Mouse (Mus musculus) limb, embryonic 15.5 days (tissue): ENCODE measurements around the gene Smarca2. TPM values are rescaled to one million over a fixed set of nuclear protein-coding genes. Genes with fewer than 3 reads are reported as not detected.

Experiments
- ATAC-seq: fragments of 200-750 bp; cut with Nextera tagmentation; 2 replicates; pipeline ENCODE4 v1.8.0; 2017; ENCODE audit warnings: low read depth, moderate TSS enrichment; ENCODE audit not compliant: insufficient number of reproducible peaks, low FRiP score, low TSS enrichment
- H3K27ac ChIP-seq: fragments of 300-500 bp; sonication (generic); 2 replicates; pipeline ENCODE4 v1.5.1; 2015; ENCODE audit warnings: moderate library complexity, mild to moderate bottlenecking, inconsistent platforms
- H3K27me3 ChIP-seq: fragments of 300-500 bp; sonication (generic); 2 replicates; pipeline ENCODE4 v1.6.1; 2015; ENCODE audit warnings: inconsistent platforms
- H3K36me3 ChIP-seq: fragments of 300-500 bp; sonication (generic); 2 replicates; pipeline ENCODE4 v1.6.1; 2015; ENCODE audit warnings: inconsistent platforms
- H3K4me1 ChIP-seq: fragments of 300-500 bp; sonication (generic); 2 replicates; pipeline ENCODE4 v1.6.1; 2015; ENCODE audit warnings: inconsistent platforms
- H3K4me2 ChIP-seq: fragments of 300-500 bp; sonication (generic); 2 replicates; pipeline ENCODE4 v1.6.1; 2015; ENCODE audit warnings: mild to moderate bottlenecking, inconsistent platforms
- H3K4me3 ChIP-seq: fragments of 300-500 bp; sonication (generic); 2 replicates; pipeline ENCODE4 v1.5.1; 2015; ENCODE audit warnings: mild to moderate bottlenecking, inconsistent platforms
- H3K9ac ChIP-seq: fragments of 300-500 bp; sonication (generic); 2 replicates; pipeline ENCODE4 v1.6.1; 2015; ENCODE audit warnings: inconsistent platforms
- H3K9me3 ChIP-seq: fragments of 300-500 bp; sonication (generic); 2 replicates; pipeline ENCODE4 v1.6.1; 2016; ENCODE audit warnings: inconsistent platforms
- WGBS: fragments of 180-500 bp; shearing (Covaris S2); methylation state at CpG from one replicate; pipeline ENCODE4 v1.1.7; 2015; 5-methylcytosine and 5-hydroxymethylcytosine counted together
- polyA plus RNA-seq: library from polyadenylated mRNA; unstranded; fragments of >200 nt; fragmentation: Nextera tagmentation; extraction: Ambion mirVana; gene quantifications from 2 replicates; pipeline ENCODE4 v1.2.1, GENCODE M21; 2015

The Smarca2 gene
- 63.6 and 68.2 TPM in 2 replicates for polyA plus RNA-seq

DNA sequence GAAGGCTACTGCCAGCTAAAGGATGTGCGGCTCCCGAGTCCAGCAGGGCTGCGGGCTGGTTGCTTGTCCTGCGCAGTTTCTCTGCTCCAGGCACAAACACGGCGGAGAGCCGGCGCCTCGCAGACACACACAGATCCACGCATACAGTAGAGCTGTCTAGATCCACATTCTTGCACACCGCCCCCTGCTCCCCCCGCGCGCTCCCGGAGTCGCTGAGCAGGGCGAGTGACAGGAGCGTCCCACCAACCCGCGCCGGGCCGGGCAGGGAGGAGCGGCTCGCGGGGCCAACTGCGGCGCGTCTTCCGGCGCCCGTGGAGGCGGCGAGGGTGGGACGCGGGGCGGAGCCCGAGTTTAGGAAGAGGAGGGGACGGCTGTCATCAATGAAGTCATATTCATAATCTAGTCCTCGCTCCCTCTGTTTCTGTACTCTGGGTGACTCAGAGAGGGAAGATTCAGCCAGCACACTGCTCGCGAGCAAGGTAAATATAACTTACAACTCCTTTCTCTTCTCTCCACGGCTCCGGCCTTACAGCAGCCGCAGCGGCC is at the start of gene Smarca2:
Smarca2 (plus strand) TSS at position 296 of the 546 bp plus-strand sequence.
- Histone ChIP-seq H3K36me3 (no peaks in the 10 kb centered on the region), H3K27ac (peak within 1 kb of the TSS; percentile 99), H3K4me2 (peak within 1 kb of the TSS; percentile 96), H3K9me3 (no peaks in the 10 kb centered on the region), H3K4me1 (peaks cover 24% of the 10 kb centered on the region), H3K9ac (peak within 1 kb of the TSS; percentile 70), H3K27me3 (no peaks in the 10 kb centered on the region), H3K4me3 (peak within 1 kb of the TSS; percentile 81)
- peak; percentile 95 for ATAC-seq
- WGBS: under 1% methylated on average over 45 of the region's 45 CpGs

DNA sequence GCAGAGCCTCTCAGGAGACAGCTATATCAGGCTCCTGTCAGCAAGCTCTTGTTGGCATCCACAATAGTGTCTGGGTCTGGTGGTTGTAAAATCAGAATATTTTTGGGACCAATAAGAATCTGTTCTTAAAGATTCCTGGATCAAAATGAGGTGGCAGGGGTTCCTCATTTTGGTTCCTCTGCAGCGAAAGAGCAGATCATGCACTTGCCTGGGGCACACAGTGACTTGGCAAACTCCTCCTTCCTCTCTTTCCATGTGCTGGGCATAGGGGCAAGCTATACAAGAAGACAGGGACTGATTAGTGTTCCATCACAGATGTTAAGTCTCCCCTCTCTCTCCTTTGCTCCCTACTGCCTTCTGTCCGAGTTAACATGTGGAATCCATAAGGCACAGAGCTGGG is 40.0 kb upstream of the Smarca2 start:
- H3K9me3 ChIP-seq: no peaks in the 10 kb centered on the region
- H3K27me3 ChIP-seq: no peaks in the 10 kb centered on the region
- ATAC-seq: no peak
- no peak overlapping the region for H3K4me2 ChIP-seq
- no peak overlapping the region for H3K4me3 ChIP-seq
- no peak overlapping the region for H3K9ac ChIP-seq
- no peak overlapping the region for H3K27ac ChIP-seq
- no peaks in the 10 kb centered on the region for H3K36me3 ChIP-seq
- H3K4me1 ChIP-seq: peaks cover 18% of the 10 kb centered on the region
- WGBS: 47% methylated on average over 2 of the region's 2 CpGs

DNA sequence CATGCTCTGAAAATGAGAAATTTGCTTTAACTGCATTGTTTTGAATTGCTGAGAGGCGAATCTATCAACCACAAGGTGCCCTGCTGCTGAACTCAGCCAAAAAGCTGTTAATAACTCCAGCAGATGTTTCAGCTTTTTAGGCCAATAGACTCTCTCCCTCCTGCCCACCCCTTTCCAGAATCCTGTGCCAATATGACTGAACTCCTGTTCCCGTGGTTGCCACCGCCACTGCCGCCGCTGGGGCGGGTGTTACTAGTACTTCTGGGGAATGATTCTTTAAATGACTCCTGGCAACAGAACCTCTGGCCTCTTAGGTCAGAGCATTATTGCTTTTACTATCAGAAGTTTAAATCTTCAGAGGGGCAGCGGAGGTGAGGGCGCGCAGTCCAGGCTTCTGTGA is 38.7 kb upstream of the Smarca2 start:
- Histone ChIP-seq H3K9me3 (no peaks in the 10 kb centered on the region), H3K9ac (no peak overlapping the region), H3K4me3 (no peak overlapping the region), H3K4me1 (peaks cover 18% of the 10 kb centered on the region), H3K4me2 (peak overlapping the region; percentile 21; the same call in 1 of the 2 replicates), H3K27ac (no peak overlapping the region), H3K27me3 (no peaks in the 10 kb centered on the region), H3K36me3 (no peaks in the 10 kb centered on the region)
- no peak for ATAC-seq
- WGBS: 26% methylated on average over 9 of the region's 9 CpGs

DNA sequence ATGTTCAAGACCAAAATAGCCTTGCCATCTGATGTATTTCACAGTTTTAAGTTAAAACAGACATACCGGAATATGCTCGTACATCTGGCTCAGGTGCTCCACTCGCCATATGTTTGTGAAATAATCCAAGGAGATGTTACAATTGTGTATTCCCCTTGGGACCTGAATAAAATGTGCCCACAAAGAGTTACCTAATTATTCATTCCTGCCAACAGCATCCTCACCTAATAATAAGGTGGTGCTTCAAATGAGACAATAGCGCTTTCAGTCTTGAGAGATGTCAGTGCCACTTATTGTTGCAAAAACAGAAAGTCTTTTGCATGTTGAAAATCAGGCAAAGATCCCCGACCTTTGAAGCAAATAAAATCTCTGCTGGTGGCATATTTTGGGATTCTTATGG is 36.6 kb upstream of the Smarca2 start:
- Histone ChIP-seq H3K9me3 (no peaks in the 10 kb centered on the region), H3K9ac (no peak overlapping the region), H3K27me3 (no peaks in the 10 kb centered on the region), H3K4me1 (peaks cover 18% of the 10 kb centered on the region), H3K4me3 (no peak overlapping the region), H3K36me3 (no peaks in the 10 kb centered on the region), H3K4me2 (no peak overlapping the region), H3K27ac (no peak overlapping the region)
- ATAC-seq: no peak
- 74% methylated on average over 5 of the region's 5 CpGs for WGBS

DNA sequence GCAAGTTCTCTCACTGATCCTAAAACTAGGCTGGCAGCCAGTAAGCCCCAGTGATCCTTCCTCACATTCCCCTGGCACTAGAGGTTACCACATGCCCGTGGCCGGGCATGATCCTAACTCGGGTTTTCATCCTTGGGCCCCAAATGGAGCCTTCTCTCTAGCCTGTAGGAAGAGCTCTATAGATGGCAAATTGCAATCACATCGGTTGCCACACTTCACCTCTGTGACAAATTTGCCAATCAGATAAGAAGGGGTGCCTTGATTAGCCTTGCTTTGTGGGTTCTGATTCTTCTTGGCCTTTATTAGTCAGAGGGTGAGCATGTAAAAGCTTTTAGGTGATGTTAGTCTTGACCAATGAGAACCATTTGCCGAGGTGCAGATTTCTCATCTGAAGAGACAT is 35.9 kb upstream of the Smarca2 start:
- Histone ChIP-seq H3K4me2 (no peak overlapping the region), H3K27me3 (no peaks in the 10 kb centered on the region), H3K9me3 (no peaks in the 10 kb centered on the region), H3K4me1 (peaks cover 18% of the 10 kb centered on the region), H3K36me3 (no peaks in the 10 kb centered on the region), H3K27ac (no peak overlapping the region), H3K9ac (no peak overlapping the region), H3K4me3 (no peak overlapping the region)
- ATAC-seq: no peak
- 85% methylated on average over 5 of the region's 5 CpGs for WGBS

GRCm38 (mm10) chr19:26569461-26569860 is 35.4 kb upstream of the Smarca2 start:
- no peaks in the 10 kb centered on the region for H3K9me3 ChIP-seq
- no peak for ATAC-seq
- H3K4me2 ChIP-seq: no peak overlapping the region
- H3K36me3 ChIP-seq: no peaks in the 10 kb centered on the region
- H3K4me3 ChIP-seq: no peak overlapping the region
- peaks cover 18% of the 10 kb centered on the region for H3K4me1 ChIP-seq
- 87% methylated on average over 1 of the region's 1 CpGs for WGBS
- no peak overlapping the region for H3K9ac ChIP-seq
- no peak overlapping the region for H3K27ac ChIP-seq
- no peaks in the 10 kb centered on the region for H3K27me3 ChIP-seq

- no peak for ATAC-seq
- 76% methylated on average over 5 of the region's 5 CpGs for WGBS
Observed at GRCm38 (mm10) chr19:26579645-26580044, 25.2 kb upstream of the Smarca2 start.

GRCm38 (mm10) chr19:26580061-26580460 is 24.8 kb upstream of the Smarca2 start:
- no peak overlapping the region for H3K9ac ChIP-seq
- ATAC-seq: no peak
- WGBS: 92% methylated on average over 1 of the region's 1 CpGs
- H3K4me2 ChIP-seq: no peak overlapping the region
- no peaks in the 10 kb centered on the region for H3K9me3 ChIP-seq
- no peaks in the 10 kb centered on the region for H3K27me3 ChIP-seq
- H3K36me3 ChIP-seq: no peaks in the 10 kb centered on the region
- H3K27ac ChIP-seq: no peak overlapping the region
- no peak overlapping the region for H3K4me3 ChIP-seq
- no peaks in the 10 kb centered on the region for H3K4me1 ChIP-seq

More at GRCm38 (mm10) chr19:26579645-26580044, 25.2 kb upstream of the Smarca2 start:
- no peaks in the 10 kb centered on the region for H3K4me1 ChIP-seq
- no peak overlapping the region for H3K27ac ChIP-seq
- no peaks in the 10 kb centered on the region for H3K27me3 ChIP-seq
- no peak overlapping the region for H3K4me3 ChIP-seq
- H3K9me3 ChIP-seq: no peaks in the 10 kb centered on the region
- H3K36me3 ChIP-seq: no peaks in the 10 kb centered on the region
- no peak overlapping the region for H3K9ac ChIP-seq
- no peak overlapping the region for H3K4me2 ChIP-seq

DNA sequence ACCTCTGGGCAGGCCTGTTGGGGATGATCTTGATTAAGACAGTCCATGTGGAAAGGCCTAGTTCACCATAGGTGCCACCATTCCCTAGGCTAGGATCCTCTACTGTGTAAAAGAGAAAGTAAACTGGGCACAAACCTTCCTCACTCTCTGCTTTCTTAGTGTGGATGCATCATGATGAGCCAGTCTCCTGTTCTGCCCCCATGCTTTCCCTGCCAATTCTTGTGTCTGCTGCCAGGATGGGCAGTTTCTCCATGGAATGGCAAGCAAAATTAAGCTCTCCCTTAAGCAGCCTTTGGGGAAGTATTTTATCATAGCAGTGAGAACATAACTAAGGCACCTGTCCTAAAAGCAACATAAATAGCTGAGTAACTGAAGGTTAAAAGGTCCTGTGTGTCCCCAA is 10.2 kb upstream of the Smarca2 start:
- H3K9ac ChIP-seq: no peak overlapping the region
- H3K9me3 ChIP-seq: no peaks in the 10 kb centered on the region
- no peaks in the 10 kb centered on the region for H3K4me1 ChIP-seq
- ATAC-seq: no peak
- H3K4me2 ChIP-seq: no peak overlapping the region
- H3K36me3 ChIP-seq: no peaks in the 10 kb centered on the region
- no peak overlapping the region for H3K27ac ChIP-seq
- no peak overlapping the region for H3K4me3 ChIP-seq
- no peaks in the 10 kb centered on the region for H3K27me3 ChIP-seq

GRCm38 (mm10) chr19:26601459-26601858 is 3.4 kb upstream of the Smarca2 start:
- no peak overlapping the region for H3K4me2 ChIP-seq
- no peaks in the 10 kb centered on the region for H3K9me3 ChIP-seq
- H3K9ac ChIP-seq: no peak overlapping the region
- H3K36me3 ChIP-seq: no peaks in the 10 kb centered on the region
- no peak overlapping the region for H3K4me3 ChIP-seq
- no peak overlapping the region for H3K27ac ChIP-seq
- no peaks in the 10 kb centered on the region for H3K27me3 ChIP-seq
- 65% methylated on average over 4 of the region's 4 CpGs for WGBS
- H3K4me1 ChIP-seq: peaks cover 8% of the 10 kb centered on the region; the same call in 1 of the 2 replicates
- no peak for ATAC-seq

- Histone ChIP-seq H3K27me3 (no peaks in the 10 kb centered on the region), H3K27ac (peak overlapping the region; percentile 11; the same call in 1 of the 2 replicates), H3K9ac (no peak overlapping the region), H3K4me2 (peak overlapping the region; percentile 96), H3K4me3 (peak overlapping the region; percentile 81; the same call in 1 of the 2 replicates), H3K4me1 (peaks cover 16% of the 10 kb centered on the region), H3K9me3 (no peaks in the 10 kb centered on the region), H3K36me3 (no peaks in the 10 kb centered on the region)
- ATAC-seq: no peak
- 27% methylated on average over 2 of the region's 2 CpGs for WGBS
Observed at GRCm38 (mm10) chr19:26603296-26603860, 1.5 kb upstream of the Smarca2 start.

- Histone ChIP-seq H3K9me3 (no peaks in the 10 kb centered on the region), H3K36me3 (no peaks in the 10 kb centered on the region), H3K4me1 (peaks cover 20% of the 10 kb centered on the region), H3K9ac (peak overlapping the region; percentile 62), H3K27ac (peak overlapping the region; percentile 99), H3K4me3 (peak overlapping the region; percentile 81), H3K27me3 (no peaks in the 10 kb centered on the region), H3K4me2 (peak overlapping the region; percentile 96)
- peak; percentile 71 for ATAC-seq
- WGBS: under 1% methylated on average over 36 of the region's 36 CpGs
Observed at GRCm38 (mm10) chr19:26603906-26604754, 720 bp upstream of the Smarca2 start.
